Mouse (Mus musculus) embryonic facial prominence, embryonic 10.5 days (tissue): ENCODE results near the gene Znhit3. TPM values are rescaled to one million over a fixed set of nuclear protein-coding genes. Genes with fewer than 3 reads are reported as not detected.
A peak's percentile ranks its signal among the peaks of the same experiment; 100 is the strongest.

Source experiments
- DNase-seq: peaks from one replicate; pipeline ENCODE4 v3.0.0-alpha.2; 2017; ENCODE audit warnings: low spot score
- H3K27ac ChIP-seq: fragments of 300-500 bp; sonication (generic); replicated peaks from 2 replicates; pipeline ENCODE4 v1.5.1; 2016; ENCODE audit warnings: mild to moderate bottlenecking
- H3K27me3 ChIP-seq: fragments of 300-500 bp; sonication (generic); replicated peaks from 2 replicates; pipeline ENCODE4 v1.6.1; 2016; ENCODE audit warnings: low read depth, mild to moderate bottlenecking; ENCODE audit not compliant: poor library complexity, severe bottlenecking
- H3K36me3 ChIP-seq: fragments of 300-500 bp; sonication (generic); replicated peaks from 2 replicates; pipeline ENCODE4 v1.6.1; 2016; ENCODE audit warnings: mild to moderate bottlenecking, moderate library complexity
- H3K4me1 ChIP-seq: fragments of 300-500 bp; sonication (generic); 2 replicates; pipeline ENCODE4 v1.6.1; 2016
- H3K4me3 ChIP-seq: fragments of 300-500 bp; sonication (generic); 2 replicates; pipeline ENCODE4 v1.5.1; 2016; ENCODE audit warnings: mild to moderate bottlenecking, moderate library complexity
- H3K9me3 ChIP-seq: fragments of 300-500 bp; sonication (generic); 2 replicates; pipeline ENCODE4 v1.6.1; 2016; ENCODE audit warnings: mild to moderate bottlenecking
- WGBS: fragments of 180-500 bp; shearing (Covaris S2); methylation state at CpG from one replicate; pipeline ENCODE4 v1.1.7; 2016; 5-methylcytosine and 5-hydroxymethylcytosine counted together
- microRNA-seq: library from miRNA; unstranded; fragments of <30 nt; microRNA quantifications from one replicate; pipeline ENCODE4, GENCODE M21; 2017
- polyA plus RNA-seq: library from polyadenylated mRNA; unstranded; fragments of >200 nt; fragmentation: Nextera tagmentation; extraction: Ambion mirVana; gene quantifications from 2 replicates; pipeline ENCODE4 v1.2.1, GENCODE M21; 2016

Znhit3 gene
- polyA plus RNA-seq, 1 experiment from 2014 or later, result 96.8 TPM

- Histone ChIP-seq H3K36me3 (peaks cover 12% of the 10 kb centered on the region), H3K27me3 (no peaks in the 10 kb centered on the region), H3K27ac (peak overlapping the region; percentile 97), H3K9me3 (no peaks in the 10 kb centered on the region), H3K4me1 (peaks cover 36% of the 10 kb centered on the region), H3K4me3 (peak overlapping the region; percentile 75)
- WGBS, result 25% methylated on average over 7 of the region's 7 CpGs
- no peak for DNase-seq
These were observed 47.3 kb downstream of the Znhit3 start for GRCm38 (mm10) chr11:84868786-84869259.

- no peak overlapping the region for H3K27ac ChIP-seq
- no peak overlapping the region for H3K4me3 ChIP-seq
- no peaks in the 10 kb centered on the region for H3K9me3 ChIP-seq
- WGBS, result 92% methylated on average over 2 of the region's 2 CpGs
- H3K4me1 ChIP-seq, result peaks cover 36% of the 10 kb centered on the region
- DNase-seq, result no peak
- H3K36me3 ChIP-seq, result peaks cover 14% of the 10 kb centered on the region
- no peaks in the 10 kb centered on the region for H3K27me3 ChIP-seq
These were observed 48.6 kb downstream of the Znhit3 start for GRCm38 (mm10) chr11:84867586-84867985.

DNA sequence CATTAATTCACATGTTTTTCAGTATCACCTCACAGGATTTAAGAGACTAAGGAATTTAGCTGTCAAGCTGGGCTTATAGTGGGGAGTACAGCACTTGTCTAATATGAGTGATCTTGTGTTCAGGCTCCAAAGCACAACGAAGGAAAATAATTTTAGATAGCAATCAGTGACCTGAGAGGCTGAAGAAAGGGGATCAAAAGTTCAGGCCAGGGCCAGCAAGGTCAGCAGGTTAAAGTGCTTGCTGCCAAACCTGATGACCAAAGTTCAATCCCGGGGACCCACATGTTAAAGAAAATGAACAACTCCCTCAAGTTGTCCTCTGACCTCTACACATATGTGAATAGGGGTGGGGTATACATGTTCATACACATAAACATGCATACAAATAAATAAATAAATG lies 50.9 kb downstream of the Znhit3 start:
- 52% methylated on average over 2 of the region's 2 CpGs for WGBS
- no peak for DNase-seq
- Histone ChIP-seq H3K27me3 (no peaks in the 10 kb centered on the region), H3K9me3 (no peaks in the 10 kb centered on the region), H3K4me1 (peaks cover 31% of the 10 kb centered on the region), H3K4me3 (no peak overlapping the region), H3K36me3 (peaks cover 36% of the 10 kb centered on the region), H3K27ac (no peak overlapping the region)

Small RNA genes within 50 kb of the gene (microRNA-seq; reads per million reads assigned to microRNA genes)
- gene Gm23564, result not detected

Other genes with a start within 250 kb of the Znhit3 start
- gene Mrm1, start 96.9 kb downstream of the Znhit3 start, polyA plus RNA-seq, result 10.0 and 12.0 TPM in 2 replicates
- gene Dhrs11, start 87.4 kb downstream of the Znhit3 start, polyA plus RNA-seq, result 10.4 and 11.8 TPM in 2 replicates
- 52.0 and 53.9 TPM in 2 replicates for gene Ggnbp2, start 45.5 kb downstream of the Znhit3 start, polyA plus RNA-seq
- gene Myo19, start 36.2 kb downstream of the Znhit3 start, polyA plus RNA-seq, result 11.9 and 15.3 TPM in 2 replicates
- 2.5 and 2.8 TPM in 2 replicates for gene Pigw, start 36.1 kb downstream of the Znhit3 start, polyA plus RNA-seq
- gene Car4, start 41.4 kb upstream of the Znhit3 start, polyA plus RNA-seq, result 2.9 and 5.1 TPM in 2 replicates
- gene Usp32, start 223.8 kb upstream of the Znhit3 start, polyA plus RNA-seq, result 3.7 and 4.0 TPM in 2 replicates